Mouse (Mus musculus): Measurements from ENCODE around the gene Me1.

DNA sequence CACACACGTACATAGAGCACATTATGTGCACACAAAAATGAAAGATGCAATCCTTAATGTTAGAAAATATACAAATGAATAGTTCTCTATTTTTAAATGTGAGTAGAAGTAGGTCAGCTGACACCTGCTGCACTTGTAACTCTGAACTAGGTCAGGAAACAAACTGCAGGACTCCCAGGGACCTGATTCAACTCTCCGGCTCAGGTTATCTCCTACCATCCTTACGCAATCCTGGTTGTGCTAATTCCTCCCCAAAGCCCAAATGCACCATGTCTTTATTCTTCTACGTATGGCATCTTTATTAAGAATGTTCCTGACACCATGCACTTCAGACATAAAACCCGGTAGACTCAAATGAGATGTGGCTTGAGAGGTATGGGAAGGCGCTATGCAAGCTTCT lies 15.3 kb downstream of the Me1 start:
- TF ChIP-seq MAX (IDR thresholded peaks at IDR 0.05; ENCODE audit: low read depth) = no peak
- no peak for TF ChIP-seq MYOD1 (IDR thresholded peaks at IDR 0.05; ENCODE audit: control insufficient read depth in 1 of 3, insufficient read length in 2 of 3, low read depth in 2 of 3)

Data from myocyte (in vitro differentiated cells).